Mouse (Mus musculus): ENCODE data around the gene U2af1.

DNA sequence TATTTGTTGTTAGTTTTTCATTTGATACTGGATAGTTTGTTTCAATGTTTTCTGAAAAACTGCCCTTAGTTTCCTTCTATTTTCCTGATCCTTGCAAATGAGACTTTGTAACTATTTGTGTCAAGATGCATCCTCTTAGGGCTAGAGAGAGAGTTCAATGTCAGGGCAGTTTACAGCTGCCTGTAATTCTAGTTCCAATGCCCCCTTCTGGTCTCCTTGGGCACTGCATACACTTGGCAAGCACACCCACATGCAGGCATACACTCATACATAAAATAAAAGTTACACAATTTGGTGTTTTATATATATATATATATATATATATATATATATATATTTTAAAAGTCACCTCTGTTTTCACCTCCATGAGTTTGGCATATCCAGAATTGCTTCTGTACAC, 4.2 kb upstream of the U2af1 start:
- no peak for TF ChIP-seq CTCF (IDR thresholded peaks at IDR 0.05; ENCODE audit: low read depth, low read length)
- no peak for TF ChIP-seq GATA1 (IDR thresholded peaks at IDR 0.05; ENCODE audit: borderline replicate concordance, low read length)
- TF ChIP-seq TAL1 (conservative IDR thresholded peaks at IDR 0.05; ENCODE audit: low read depth, low read length): no peak
- TF ChIP-seq POLR2AphosphoS5 (IDR thresholded peaks at IDR 0.05; ENCODE audit: insufficient replicate concordance, low read depth, low read length): no peak
- TF ChIP-seq GATA2 (IDR thresholded peaks at IDR 0.05; ENCODE audit: borderline replicate concordance, low read depth, low read length): no peak
